Mouse (Mus musculus): ENCODE results near the gene Tmod3. TPM values are rescaled to one million over a fixed set of nuclear protein-coding genes. Genes with fewer than 3 reads are reported as not detected.
A peak's percentile ranks its signal among the peaks of the same experiment; 100 is the strongest.
"Not testable (repeated sequence)": the region's sequence is repeated elsewhere in the genome, so short reads cannot be mapped to it uniquely, and the experiment has no call there.

The Tmod3 gene
- polyA plus RNA-seq, 1 experiment from 2014 or later, result 117 TPM

DNA sequence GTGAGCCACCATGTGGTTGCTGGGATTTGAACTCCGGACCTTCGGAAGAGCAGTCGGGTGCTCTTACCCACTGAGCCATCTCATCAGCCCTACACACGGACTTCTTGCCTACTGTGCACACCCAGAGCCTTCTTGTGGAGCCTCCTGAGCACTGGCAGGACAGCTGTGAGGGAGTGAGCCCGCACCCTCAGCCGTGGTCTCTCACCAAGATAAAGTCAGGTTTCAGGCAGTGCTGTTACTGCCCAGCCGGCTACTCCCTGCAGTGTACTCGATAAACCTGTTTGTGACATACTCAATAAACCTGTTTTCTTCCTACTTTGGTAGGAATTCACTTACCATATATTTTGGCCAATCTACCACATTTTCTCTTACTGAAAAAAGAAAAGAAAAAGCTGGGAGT is 13.9 kb downstream of the Tmod3 start:
- Histone ChIP-seq H3K27me3 (ENCODE audit: control insufficient read depth, insufficient read depth, low read length) (no peaks in the 10 kb centered on the region), H3K9me3 (ENCODE audit: control insufficient read depth, low read depth, low read length) (0 out of 2 replicates have a peak, but pooled peaks cover 3% of the 10 kb centered on the region), H3K4me3 (ENCODE audit: low read depth, low read length) (no peak overlapping the region), H3K36me3 (ENCODE audit: control insufficient read depth, insufficient read depth, low read length) (no peaks in the 10 kb centered on the region), H3K9ac (replicated peaks; ENCODE audit: low read depth, low read length) (no peak overlapping the region), H3K4me2 (replicated peaks; ENCODE audit: low read depth, low read length) (no peak overlapping the region), H3K27ac (ENCODE audit: low read length) (no peak overlapping the region), H3K4me1 (ENCODE audit: control insufficient read depth, insufficient read depth, low read length) (peaks cover 18% of the 10 kb centered on the region)
- 77% methylated on average over 8 of the region's 8 CpGs for WGBS
- no peak for ATAC-seq (ENCODE audit: insufficient number of reproducible peaks, insufficient read depth, low FRiP score, low read depth)

DNA sequence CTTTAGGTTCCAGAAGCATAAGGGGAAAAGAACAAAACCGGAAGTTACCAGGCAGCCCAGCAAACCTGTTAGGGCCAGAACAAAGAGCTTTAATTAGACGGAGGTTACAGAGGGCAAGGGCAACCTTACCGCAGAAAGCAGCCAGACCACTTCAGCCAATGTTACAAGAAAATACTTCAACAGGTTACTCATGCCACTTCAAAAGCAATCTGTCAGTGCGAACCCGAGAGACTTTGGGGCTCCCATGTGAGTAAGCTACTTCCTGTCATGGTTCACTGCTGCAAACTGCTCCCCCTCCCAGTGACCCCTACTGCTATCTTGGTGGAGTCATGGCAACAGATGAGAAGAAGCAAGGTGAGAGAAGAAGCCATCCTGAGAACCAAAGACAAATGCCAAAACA is 18.0 kb downstream of the Tmod3 start:
- no peak overlapping the region for H3K9ac ChIP-seq (replicated peaks; ENCODE audit: low read depth, low read length)
- no peaks in the 10 kb centered on the region for H3K27me3 ChIP-seq (ENCODE audit: control insufficient read depth, insufficient read depth, low read length)
- peaks cover 19% of the 10 kb centered on the region; the same call in 1 of the 2 replicates for H3K4me1 ChIP-seq (ENCODE audit: control insufficient read depth, insufficient read depth, low read length)
- no peaks in the 10 kb centered on the region for H3K9me3 ChIP-seq (ENCODE audit: control insufficient read depth, low read depth, low read length)
- 0 out of 2 replicates have a peak, but pooled peaks have one; percentile 49 for ATAC-seq (ENCODE audit: insufficient number of reproducible peaks, insufficient read depth, low FRiP score, low read depth)
- no peaks in the 10 kb centered on the region for H3K36me3 ChIP-seq (ENCODE audit: control insufficient read depth, insufficient read depth, low read length)
- peak overlapping the region; percentile 18; the same call in 1 of the 2 replicates for H3K27ac ChIP-seq (ENCODE audit: low read length)
- H3K4me3 ChIP-seq (ENCODE audit: low read depth, low read length), result no peak overlapping the region
- H3K4me2 ChIP-seq (replicated peaks; ENCODE audit: low read depth, low read length), result no peak overlapping the region
- 14% methylated on average over 5 of the region's 5 CpGs for WGBS

DNA sequence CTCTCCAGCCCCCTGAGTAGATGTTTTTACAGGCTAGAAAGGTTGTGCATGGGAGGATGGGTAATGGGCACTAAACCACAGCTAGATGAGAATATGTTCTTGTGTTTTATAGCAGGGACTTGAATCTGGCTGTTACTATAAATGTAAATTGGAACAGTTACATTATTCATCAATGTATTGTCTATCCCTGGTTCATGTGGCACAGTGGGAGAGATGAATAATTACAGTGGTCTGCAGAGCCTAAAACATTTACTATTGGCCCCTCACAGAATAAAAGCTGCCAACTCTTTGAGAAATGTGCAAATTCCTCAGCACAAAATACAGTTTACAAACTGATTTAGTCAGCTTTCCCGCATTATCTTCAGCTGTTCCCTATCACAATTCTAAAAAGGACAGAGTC is 23.0 kb downstream of the Tmod3 start:
- no peak for ATAC-seq (ENCODE audit: insufficient number of reproducible peaks, insufficient read depth, low FRiP score, low read depth)
- peaks cover 6% of the 10 kb centered on the region; the same call in 1 of the 2 replicates for H3K4me1 ChIP-seq (ENCODE audit: control insufficient read depth, insufficient read depth, low read length)
- no peak overlapping the region for H3K9ac ChIP-seq (replicated peaks; ENCODE audit: low read depth, low read length)
- H3K36me3 ChIP-seq (ENCODE audit: control insufficient read depth, insufficient read depth, low read length), result no peaks in the 10 kb centered on the region
- H3K9me3 ChIP-seq (ENCODE audit: control insufficient read depth, low read depth, low read length), result no peaks in the 10 kb centered on the region
- no peak overlapping the region for H3K4me3 ChIP-seq (ENCODE audit: low read depth, low read length)
- no peaks in the 10 kb centered on the region for H3K27me3 ChIP-seq (ENCODE audit: control insufficient read depth, insufficient read depth, low read length)
- 65% methylated on average over 1 of the region's 1 CpGs for WGBS
- H3K27ac ChIP-seq (ENCODE audit: low read length), result no peak overlapping the region
- H3K4me2 ChIP-seq (replicated peaks; ENCODE audit: low read depth, low read length), result no peak overlapping the region

GRCm38 (mm10) chr9:75534431-75534962 is 25.0 kb downstream of the Tmod3 start:
- no peak overlapping the region for H3K9ac ChIP-seq (replicated peaks; ENCODE audit: low read depth, low read length)
- H3K4me2 ChIP-seq (replicated peaks; ENCODE audit: low read depth, low read length), result no peak overlapping the region
- H3K27ac ChIP-seq (ENCODE audit: low read length), result no peak overlapping the region
- 0 out of 2 replicates have a peak, but pooled peaks cover 4% of the 10 kb centered on the region for H3K36me3 ChIP-seq (ENCODE audit: control insufficient read depth, insufficient read depth, low read length)
- no peaks in the 10 kb centered on the region for H3K9me3 ChIP-seq (ENCODE audit: control insufficient read depth, low read depth, low read length)
- 0 out of 2 replicates have a peak, but pooled peaks cover 5% of the 10 kb centered on the region for H3K4me1 ChIP-seq (ENCODE audit: control insufficient read depth, insufficient read depth, low read length)
- H3K4me3 ChIP-seq (ENCODE audit: low read depth, low read length), result no peak overlapping the region
- WGBS, result 90% methylated on average over 8 of the region's 8 CpGs
- ATAC-seq (ENCODE audit: insufficient number of reproducible peaks, insufficient read depth, low FRiP score, low read depth), result no peak
- H3K27me3 ChIP-seq (ENCODE audit: control insufficient read depth, insufficient read depth, low read length), result no peaks in the 10 kb centered on the region

- ATAC-seq (ENCODE audit: insufficient number of reproducible peaks, insufficient read depth, low FRiP score, low read depth), result not testable (repeated sequence)
Measured at GRCm38 (mm10) chr9:75532989-75533388, 26.5 kb downstream of the Tmod3 start.

GRCm38 (mm10) chr9:75532461-75532860 is 27.0 kb downstream of the Tmod3 start:
- no peak for ATAC-seq (ENCODE audit: insufficient number of reproducible peaks, insufficient read depth, low FRiP score, low read depth)
- 82% methylated on average over 7 of the region's 7 CpGs for WGBS

More at GRCm38 (mm10) chr9:75532989-75533388, 26.5 kb downstream of the Tmod3 start:
- 68% methylated on average over 8 of the region's 9 CpGs for WGBS
- H3K9ac ChIP-seq (replicated peaks; ENCODE audit: low read depth, low read length); H3K9me3 ChIP-seq (ENCODE audit: control insufficient read depth, low read depth, low read length); H3K4me1 ChIP-seq (ENCODE audit: control insufficient read depth, insufficient read depth, low read length); H3K27ac ChIP-seq (ENCODE audit: low read length); H3K4me3 ChIP-seq (ENCODE audit: low read depth, low read length); H3K4me2 ChIP-seq (replicated peaks; ENCODE audit: low read depth, low read length); H3K27me3 ChIP-seq (ENCODE audit: control insufficient read depth, insufficient read depth, low read length); H3K36me3 ChIP-seq (ENCODE audit: control insufficient read depth, insufficient read depth, low read length): not testable (repeated sequence)

DNA sequence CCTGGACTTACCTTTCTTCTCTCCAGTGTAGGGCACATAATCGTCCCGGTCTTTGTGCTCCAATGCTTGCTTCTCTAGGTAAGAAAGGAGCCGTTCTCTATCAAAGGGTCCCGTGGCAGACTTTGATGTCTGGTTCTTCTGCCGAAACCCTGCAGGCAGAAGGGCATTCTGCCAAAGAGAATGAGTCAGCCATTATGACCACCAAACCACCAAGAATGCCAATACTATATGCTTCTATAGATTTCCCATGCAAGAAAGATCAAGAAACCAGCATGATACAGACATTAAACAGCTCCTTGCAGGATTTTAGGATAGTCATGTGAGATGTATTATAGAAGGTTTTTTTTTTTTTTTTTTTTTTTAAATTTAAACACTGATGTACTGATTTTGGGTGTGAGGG is 30.1 kb downstream of the Tmod3 start:
- Histone ChIP-seq H3K4me2 (replicated peaks; ENCODE audit: low read depth, low read length) (no peak overlapping the region), H3K4me1 (ENCODE audit: control insufficient read depth, insufficient read depth, low read length) (no peaks in the 10 kb centered on the region)
- WGBS, result 87% methylated on average over 5 of the region's 5 CpGs

More at GRCm38 (mm10) chr9:75532461-75532860, 27.0 kb downstream of the Tmod3 start:
- Histone ChIP-seq H3K4me3 (ENCODE audit: low read depth, low read length) (no peak overlapping the region), H3K9me3 (ENCODE audit: control insufficient read depth, low read depth, low read length) (no peaks in the 10 kb centered on the region), H3K4me2 (replicated peaks; ENCODE audit: low read depth, low read length) (no peak overlapping the region), H3K27ac (ENCODE audit: low read length) (no peak overlapping the region), H3K27me3 (ENCODE audit: control insufficient read depth, insufficient read depth, low read length) (no peaks in the 10 kb centered on the region), H3K36me3 (ENCODE audit: control insufficient read depth, insufficient read depth, low read length) (peaks cover 9% of the 10 kb centered on the region; the same call in 1 of the 2 replicates), H3K4me1 (ENCODE audit: control insufficient read depth, insufficient read depth, low read length) (0 out of 2 replicates have a peak, but pooled peaks cover 5% of the 10 kb centered on the region), H3K9ac (replicated peaks; ENCODE audit: low read depth, low read length) (no peak overlapping the region)

GRCm38 (mm10) chr9:75528096-75528495 is 31.4 kb downstream of the Tmod3 start:
- Histone ChIP-seq H3K9me3 (ENCODE audit: control insufficient read depth, low read depth, low read length) (no peaks in the 10 kb centered on the region), H3K27me3 (ENCODE audit: control insufficient read depth, insufficient read depth, low read length) (no peaks in the 10 kb centered on the region), H3K9ac (replicated peaks; ENCODE audit: low read depth, low read length) (no peak overlapping the region), H3K36me3 (ENCODE audit: control insufficient read depth, insufficient read depth, low read length) (peaks cover 12% of the 10 kb centered on the region; the same call in 1 of the 2 replicates), H3K4me3 (ENCODE audit: low read depth, low read length) (no peak overlapping the region), H3K27ac (ENCODE audit: low read length) (no peak overlapping the region), H3K4me1 (ENCODE audit: control insufficient read depth, insufficient read depth, low read length) (no peaks in the 10 kb centered on the region), H3K4me2 (replicated peaks; ENCODE audit: low read depth, low read length) (no peak overlapping the region)
- 94% methylated on average over 9 of the region's 9 CpGs for WGBS
- ATAC-seq (ENCODE audit: insufficient number of reproducible peaks, insufficient read depth, low FRiP score, low read depth), result no peak

More for the DNA sequence above, 30.1 kb downstream of the Tmod3 start:
- Histone ChIP-seq H3K9ac (replicated peaks; ENCODE audit: low read depth, low read length) (no peak overlapping the region), H3K27me3 (ENCODE audit: control insufficient read depth, insufficient read depth, low read length) (no peaks in the 10 kb centered on the region), H3K27ac (ENCODE audit: low read length) (no peak overlapping the region), H3K9me3 (ENCODE audit: control insufficient read depth, low read depth, low read length) (no peaks in the 10 kb centered on the region), H3K4me3 (ENCODE audit: low read depth, low read length) (no peak overlapping the region), H3K36me3 (ENCODE audit: control insufficient read depth, insufficient read depth, low read length) (peaks cover 9% of the 10 kb centered on the region; the same call in 1 of the 2 replicates)
- no peak for ATAC-seq (ENCODE audit: insufficient number of reproducible peaks, insufficient read depth, low FRiP score, low read depth)
